Mouse (Mus musculus) heart, adult 11 months (tissue): ENCODE results near the gene St6galnac3.
A peak's percentile ranks its signal among the peaks of the same experiment; 100 is the strongest.

Source experiments
- DNase-seq: peaks from one replicate; pipeline ENCODE4 v3.0.0; 2022

The St6galnac3 gene

DNA sequence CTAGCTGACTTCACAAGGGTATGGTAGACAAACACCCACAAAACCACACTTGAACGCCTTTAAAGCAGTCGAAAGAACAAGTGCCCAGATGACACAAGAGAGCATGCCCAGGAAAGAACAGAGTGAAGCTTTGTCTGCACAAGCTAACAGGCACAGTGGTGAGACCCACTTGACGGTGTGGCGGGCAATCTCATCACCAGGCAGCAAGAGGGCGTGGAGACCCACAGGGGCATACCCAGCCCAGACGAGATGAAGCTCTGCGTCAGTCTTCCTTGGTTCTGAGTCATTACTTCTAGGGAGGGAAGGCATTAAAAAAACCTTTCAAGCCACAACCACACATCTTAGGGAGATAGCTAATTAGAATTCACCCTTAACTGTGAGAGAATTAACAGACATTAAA lies 79.2 kb downstream of the St6galnac3 start:
- no peak for DNase-seq

DNA sequence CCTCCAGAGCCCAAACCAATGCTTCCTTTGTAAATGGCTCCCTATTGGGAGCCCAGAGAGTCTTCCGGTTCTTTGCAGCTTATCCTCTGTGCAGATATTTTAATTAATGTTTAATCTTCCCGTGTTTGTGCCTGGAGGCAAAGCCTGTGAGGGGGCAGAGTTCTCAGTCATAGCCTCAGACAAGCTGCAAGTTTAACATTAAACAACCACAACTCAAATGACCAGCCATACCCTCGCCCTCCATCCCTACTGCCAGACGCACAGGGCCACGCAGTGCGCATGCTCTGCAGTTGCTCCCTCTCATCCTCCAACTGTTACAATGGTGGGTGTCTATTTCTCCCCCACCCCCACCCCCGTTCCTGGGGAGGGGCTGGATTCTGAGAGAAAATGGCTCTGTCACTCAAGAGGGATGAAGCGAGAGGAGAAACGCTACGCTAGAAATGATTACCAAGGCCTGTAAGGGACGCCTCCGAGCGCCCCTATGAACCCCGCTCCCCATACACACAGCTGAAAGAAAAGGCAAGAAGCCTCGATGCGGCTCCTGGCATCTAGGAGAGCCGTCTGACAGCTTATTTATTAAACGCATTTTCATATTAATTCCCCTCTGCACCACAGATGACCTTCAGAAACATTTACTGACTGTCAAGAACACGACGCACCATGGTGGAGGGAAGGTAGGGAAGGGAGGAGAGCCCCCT lies 81.0 kb downstream of the St6galnac3 start:
- DNase-seq: no peak

DNA sequence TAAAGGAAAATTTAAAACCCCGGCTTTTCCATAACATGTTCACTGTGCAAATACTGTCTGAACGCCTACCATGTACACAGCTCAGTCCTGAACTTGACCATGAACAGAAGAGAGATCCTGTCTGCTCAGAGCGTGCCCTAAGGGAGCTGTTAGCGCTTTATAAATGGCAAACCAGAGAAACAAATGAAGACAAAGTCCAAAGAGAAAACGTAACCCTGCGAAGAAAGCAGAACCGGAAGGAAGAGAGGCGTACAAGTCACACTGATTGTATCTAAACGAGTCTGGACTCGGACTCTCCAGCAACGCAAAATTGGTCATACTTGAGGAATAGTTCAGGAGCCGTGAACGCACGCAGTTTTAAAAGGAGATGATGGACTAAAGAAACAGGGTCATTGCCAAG lies 82.1 kb downstream of the St6galnac3 start:
- DNase-seq: no peak

DNA sequence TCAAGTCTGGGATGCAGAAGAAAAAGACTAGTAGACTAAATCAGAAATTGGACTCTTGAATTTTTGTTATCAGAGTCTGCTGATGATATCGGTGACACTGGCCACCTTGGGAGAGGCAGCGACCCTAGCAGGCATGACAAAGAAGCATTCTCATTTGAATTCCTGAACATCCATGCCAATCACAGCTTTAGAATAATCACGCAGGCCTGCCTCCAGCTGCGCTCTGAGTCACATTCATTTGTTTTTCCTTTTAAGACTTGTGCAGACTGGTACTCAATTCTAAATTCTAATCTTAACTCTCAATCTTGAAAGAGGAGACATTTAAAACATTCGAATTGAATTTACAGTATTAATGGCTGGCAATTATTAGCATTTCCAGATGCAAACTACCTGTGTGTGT lies 83.2 kb downstream of the St6galnac3 start:
- DNase-seq: no peak

DNA sequence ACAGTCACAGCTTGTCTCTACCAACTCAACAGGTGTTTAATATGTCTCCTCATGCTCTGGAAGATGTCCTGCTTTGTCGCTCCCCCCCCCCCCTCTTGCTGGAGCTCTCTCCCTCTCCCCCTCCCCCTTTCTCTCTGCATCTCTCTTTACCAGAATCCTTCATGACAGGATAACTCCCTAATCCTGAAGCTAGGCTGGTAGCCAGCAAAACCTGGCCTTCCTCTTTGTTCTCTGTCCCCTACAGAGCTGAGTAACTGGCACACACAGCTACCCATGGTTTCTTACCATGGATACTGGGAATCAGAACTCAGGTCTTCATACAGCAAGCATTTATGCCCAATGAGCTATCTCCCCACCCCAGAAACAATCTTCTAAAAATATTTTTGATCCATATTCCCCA lies 87.6 kb downstream of the St6galnac3 start:
- no peak for DNase-seq

DNA sequence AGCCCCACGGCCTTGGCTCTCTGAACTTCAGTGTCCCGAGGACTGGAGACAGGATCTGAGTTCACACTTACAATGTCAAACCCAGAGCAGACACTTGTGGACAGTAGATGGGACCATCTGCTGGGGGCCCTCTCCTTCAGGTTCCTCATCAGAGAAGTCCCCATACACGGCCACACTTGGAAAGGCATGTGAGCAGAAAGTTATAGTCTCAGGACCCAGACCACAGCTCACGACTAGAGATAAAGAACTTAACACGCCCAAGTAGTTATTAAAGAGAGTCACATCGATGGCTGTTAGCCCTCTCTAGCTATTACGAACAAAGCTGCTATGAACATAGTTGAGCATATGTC lies 88.2 kb downstream of the St6galnac3 start:
- DNase-seq: no peak

DNA sequence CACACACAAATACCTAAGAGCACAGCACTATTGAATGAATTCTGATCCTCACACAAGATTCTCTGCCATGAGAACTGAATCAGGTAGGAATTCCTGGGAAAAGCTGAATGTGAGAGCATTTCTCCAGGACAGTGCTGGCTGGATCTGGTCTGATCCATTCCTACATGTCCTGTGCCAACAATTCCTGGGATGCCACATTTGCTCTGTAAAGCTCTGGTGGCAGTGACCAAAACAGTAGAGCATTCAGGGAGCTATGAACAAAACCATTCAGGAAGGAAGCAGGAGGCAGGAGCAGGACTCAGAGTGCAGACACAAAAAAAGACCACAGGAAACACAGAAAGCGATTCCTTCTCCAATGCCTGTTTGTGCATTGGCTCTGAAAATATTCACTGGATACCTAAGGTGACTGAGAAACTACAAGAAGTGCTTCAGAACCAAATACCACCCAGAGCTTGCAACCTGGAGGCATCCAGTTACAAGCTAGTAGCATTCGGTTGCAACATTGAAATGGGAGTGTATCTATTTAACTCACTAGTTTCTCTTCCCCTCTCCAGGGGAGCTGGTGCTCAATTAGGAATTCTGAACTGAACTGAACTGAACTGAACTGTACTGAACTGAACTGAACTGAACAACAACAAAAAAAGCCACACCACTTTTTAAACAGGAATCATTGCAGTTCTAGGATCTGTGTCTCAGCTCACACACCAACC lies 88.7 kb downstream of the St6galnac3 start:
- no peak for DNase-seq

DNA sequence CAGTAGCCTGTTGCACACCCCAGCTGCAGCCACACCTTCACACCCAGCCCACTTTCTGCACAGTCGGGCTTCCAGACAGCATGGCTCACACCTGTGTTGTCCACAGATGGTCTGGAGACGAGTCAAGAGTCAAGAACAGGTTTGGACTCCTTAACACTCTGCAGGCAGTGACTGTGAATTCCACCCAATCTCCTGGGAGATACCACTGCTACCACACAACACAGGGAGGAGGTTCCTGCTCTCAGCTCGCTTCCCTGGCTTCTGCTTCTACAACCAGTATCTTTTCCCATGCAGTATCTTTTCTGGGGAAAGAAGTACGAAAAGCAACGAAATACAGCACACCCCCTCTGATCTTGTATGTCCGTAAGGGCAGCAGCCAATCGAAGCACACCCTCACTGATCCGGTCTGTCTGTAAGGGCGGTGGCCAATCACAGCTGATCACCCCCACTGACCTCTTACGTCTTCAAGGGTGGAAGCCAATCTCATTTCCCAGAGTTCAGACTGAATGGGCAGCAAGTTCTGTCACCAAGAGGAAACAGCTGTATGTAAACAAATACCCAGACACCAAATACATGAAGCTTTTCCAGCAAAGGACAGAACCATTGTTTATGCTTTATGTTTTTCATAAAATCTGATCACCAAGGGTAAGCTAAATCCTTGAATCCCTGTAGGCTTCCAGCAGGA lies 92.8 kb downstream of the St6galnac3 start:
- peak; percentile 90 for DNase-seq

DNA sequence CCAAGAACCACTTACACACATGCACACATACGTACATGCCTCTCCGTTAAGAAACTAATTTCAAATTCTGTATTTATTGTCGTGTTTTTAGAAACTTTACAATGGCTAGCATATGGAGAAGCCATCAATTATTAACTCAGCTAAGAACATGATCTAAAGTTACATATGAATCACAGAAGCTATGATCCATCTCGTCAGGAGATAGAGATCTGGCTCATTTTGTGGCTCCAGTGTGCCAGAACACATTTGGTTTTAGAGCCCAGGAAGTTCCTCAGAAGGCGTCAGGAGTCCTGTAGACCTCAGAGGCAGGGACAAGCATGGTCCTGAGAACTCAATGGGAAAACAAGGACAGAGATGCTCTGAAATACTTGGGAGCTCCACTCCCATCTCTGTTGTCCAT lies 98.7 kb downstream of the St6galnac3 start:
- no peak for DNase-seq

DNA sequence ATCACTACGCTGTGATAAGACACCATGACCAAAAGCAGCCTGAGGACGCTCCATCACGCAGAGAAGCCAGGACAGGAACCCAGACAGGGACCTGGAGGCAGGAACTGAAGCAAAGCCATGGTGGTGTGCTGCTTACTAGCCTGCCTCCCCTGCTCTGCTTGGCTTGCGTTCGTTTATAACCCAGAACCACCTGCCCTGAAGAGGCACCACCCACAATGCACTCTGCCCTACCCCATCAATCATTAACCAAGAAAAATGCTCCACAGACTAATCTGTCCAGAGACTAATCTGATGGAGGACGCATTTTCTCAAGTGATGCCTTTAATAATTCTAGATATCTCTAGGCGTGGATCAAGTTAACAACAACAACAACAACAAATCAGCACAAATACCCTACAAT lies 106.0 kb downstream of the St6galnac3 start:
- no peak for DNase-seq

DNA sequence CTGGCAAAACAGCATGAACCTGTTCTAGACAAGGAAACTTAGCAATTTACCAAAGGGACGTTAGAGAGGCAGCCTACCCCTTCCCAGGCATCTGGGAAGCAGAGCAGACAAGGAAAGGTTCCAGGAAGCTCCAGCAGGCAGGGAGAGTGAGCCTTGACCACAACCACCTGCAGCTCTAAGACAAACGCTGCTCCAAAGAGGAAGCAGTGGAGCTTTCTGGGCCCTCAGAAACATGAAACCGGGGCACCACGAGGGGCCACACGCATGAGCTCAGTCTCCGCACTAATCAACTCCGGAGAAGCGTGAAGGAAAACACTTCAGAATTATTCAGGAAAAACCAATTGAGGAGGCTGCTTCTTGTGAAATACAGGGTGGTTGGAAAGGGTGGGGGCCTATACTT lies 108.1 kb downstream of the St6galnac3 start:
- DNase-seq: no peak

DNA sequence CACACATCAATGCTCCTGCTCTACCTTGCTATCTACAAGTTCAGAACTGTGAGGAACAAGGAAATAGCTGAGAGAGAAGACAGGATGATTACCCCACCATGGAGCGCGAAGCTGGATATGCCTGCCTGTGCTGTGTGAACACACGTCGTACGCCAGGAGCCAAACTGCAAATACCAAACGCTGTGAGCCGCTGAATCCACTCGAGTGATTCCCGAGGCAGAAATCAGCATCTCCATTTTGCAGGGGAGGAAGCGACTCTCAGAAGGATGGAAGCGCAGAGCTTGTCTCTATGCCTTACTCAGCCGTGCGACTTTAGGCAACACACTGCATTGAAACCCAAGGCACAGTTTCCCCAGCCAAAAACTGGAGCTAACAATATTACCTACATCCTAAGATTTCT lies 114.7 kb downstream of the St6galnac3 start:
- no peak for DNase-seq

DNA sequence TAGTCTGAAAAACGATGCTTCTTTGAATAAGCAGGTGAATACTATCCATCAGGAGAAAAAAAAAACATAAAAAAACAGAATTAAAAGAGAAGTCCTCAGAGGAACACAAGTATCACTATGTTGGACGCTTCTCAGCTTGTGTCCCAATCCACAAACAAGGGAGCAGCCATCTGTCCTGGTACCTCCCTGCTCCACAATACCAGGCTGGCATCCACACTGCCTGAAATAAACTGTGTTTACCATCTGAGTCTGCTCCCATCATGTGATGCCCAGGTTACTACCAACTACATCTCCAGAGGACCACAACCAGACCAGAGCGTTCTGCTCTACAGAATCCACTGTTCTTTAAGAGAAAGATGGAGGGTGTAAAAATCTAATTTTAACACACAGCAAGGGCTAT lies 118.6 kb downstream of the St6galnac3 start:
- no peak for DNase-seq

DNA sequence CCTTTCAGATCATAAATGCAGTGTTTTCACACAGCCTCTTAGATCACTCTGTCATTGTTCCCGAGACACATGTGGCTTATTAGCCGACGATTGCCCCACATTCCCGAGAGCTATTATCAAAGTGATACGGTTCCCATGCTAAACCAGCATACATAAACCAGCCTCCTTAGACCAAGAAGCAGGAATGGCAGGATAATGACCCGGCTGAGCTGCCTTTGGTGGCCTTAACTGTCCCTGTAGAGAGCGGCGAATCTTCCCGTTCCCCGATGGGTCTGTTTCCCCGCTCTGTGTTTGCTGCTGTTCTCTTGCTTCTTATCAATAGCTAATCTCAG lies 119.2 kb downstream of the St6galnac3 start:
- no peak for DNase-seq

DNA sequence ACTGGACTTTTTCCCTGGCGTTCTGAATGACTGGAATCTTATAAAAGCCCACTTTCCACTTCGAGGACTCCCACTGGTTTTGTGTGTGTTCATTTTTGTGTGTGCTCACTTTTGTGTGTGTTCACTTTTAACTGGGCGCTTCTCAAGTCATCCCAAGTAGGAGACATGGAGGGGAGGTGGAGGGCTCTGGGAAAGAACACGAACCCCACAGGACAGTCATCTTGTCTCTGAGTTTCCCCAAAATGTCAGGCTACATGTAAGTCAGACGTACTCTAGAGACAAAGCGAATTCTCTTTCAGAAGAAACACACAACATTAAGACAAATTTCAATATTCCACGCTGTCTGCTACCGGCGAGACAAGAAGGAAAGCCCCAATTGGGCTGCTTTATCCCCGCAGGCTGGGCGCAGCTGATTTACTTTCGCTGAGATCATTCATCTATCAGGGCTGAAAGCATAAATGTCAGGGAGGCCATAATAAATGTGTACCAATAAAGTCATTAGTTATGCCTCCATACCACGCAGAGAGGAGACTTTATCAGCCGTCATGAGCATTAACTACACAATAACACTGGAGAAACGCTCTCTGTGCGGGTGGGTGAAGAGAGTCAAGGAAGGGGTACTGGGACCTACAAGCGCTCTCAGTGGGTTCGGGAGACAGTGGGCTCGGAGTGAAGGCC lies 119.7 kb downstream of the St6galnac3 start:
- no peak for DNase-seq

DNA sequence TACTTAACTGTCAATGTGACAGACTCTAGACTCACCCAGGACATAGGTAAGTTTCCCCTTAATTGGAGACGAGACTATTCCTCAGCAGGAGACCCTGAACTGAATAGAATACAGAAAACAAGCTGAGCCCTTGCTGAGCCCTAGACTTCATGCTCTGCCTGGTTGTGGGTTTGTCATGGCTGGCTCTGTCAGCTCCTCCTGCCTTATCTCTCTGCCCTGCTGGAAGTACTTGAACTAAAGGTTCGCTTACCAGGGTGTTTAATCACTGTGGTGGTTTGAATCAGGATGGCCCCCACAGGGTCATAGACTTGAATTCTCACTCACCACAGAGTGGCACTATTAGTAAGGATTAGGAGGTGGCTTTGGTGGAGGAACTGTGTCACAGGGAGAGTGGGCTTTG lies 125.8 kb downstream of the St6galnac3 start:
- DNase-seq: no peak

DNA sequence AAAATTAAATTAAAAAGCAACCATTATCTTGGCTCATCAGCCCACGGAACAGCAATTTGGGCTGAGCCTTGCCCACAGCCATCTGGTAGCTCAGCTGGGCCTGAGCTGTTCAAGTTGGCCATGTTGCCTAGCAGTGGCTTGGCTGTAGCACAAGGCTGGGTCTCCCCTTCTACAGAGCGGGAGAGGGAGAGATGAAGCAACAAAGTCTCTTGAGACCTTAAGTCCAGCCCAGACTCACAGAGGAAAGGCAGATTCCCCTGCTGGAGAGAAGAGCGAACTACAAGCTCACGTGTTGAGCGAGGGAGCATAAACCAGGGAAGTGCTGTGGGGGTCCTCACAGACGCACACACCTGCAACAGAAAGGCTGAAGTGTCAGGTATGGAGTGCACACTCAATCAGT lies 126.3 kb downstream of the St6galnac3 start:
- no peak for DNase-seq

DNA sequence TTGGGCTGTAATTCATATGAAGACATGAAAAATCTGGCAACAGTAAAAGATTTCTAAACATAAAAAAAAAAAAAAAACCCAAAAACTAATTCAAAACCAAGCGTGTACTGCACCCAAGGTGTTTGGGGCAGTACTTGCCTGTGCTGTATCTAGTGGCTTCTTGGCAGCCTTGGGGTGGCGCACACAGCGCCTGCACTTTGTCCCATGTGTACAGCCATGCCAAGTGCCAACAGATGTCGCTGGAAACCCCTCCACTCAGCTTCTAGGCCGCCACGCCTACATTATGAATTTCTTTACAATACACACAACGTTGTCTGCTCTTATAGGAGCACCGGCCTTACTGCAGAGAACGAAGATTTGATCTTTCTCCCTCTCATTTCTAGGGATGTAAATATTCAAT lies 130.4 kb downstream of the St6galnac3 start:
- no peak for DNase-seq

DNA sequence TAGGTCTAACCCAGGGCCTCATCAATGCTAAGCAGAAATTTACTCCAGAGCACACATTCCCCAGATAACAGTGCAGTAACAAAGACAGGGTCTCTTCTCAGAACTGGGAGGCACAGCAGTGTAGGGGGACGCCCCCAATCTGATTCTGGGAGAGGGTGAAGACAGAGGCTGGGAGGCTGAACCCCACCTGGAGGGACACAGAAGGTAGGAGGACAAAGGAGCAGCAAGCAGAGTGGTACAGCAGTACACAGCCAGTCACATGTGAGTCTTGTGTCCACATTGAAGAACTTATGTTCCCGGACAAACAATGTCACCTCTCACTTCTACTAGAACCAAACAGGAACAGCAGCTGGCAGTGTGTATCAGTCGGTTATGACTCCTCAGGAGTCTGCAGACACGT lies 131.0 kb downstream of the St6galnac3 start:
- no peak for DNase-seq

DNA sequence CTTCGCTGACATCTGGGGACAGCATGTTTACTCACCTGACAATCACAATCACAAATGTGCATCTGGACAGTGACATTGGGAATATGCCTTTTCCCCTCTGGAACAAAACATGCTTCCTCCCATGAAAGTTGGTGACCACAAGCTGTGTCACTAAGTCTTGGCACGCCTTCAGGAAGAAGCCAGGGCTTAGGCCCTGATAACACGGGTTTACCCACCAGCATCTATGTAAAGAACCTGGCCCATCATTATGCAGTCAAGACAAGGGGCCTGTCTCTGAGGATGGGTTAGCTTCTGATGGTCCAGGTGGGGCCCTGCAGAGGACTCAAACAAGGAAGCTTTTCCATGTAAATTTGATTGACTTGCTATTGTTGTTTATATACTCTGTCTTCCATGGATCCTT lies 131.9 kb downstream of the St6galnac3 start:
- no peak for DNase-seq

DNA sequence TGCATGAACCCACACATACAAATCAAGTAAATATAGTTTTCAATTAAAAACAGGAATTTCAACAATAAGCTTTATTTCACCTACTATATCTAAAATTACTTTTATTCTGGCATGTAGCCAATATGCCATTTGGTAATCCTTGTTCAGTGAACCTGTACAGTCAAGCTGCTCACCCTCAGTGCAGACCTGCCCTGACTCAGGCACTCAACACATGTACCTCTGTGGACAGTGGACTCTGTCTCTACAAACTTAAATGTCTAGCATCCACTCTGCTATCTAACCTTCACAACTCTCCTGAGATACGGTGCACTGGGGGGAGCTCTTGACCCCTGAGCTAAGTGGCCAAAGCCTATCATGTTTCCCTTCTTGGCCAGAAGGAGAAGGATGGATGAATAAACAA lies 137.4 kb downstream of the St6galnac3 start:
- DNase-seq: no peak

DNA sequence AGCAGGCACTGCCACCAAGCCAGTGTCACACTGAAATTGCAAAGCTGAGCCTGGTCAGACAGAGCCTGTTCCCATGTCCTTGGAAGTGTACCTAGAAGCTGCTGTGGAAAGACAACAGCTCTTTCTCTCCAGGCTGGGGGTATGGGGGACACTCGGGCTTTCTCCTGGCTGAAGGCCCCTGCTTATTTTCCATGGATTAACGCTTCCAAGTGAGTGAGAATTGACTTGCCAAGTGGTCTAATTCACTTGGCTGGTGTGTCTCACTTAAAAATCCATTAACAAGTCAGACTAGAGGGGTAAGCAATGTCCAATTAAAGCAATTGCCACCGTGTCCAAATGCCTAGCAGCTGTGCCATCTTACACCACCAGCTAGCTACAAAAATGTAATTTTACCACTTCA lies 140.1 kb downstream of the St6galnac3 start:
- no peak for DNase-seq

DNA sequence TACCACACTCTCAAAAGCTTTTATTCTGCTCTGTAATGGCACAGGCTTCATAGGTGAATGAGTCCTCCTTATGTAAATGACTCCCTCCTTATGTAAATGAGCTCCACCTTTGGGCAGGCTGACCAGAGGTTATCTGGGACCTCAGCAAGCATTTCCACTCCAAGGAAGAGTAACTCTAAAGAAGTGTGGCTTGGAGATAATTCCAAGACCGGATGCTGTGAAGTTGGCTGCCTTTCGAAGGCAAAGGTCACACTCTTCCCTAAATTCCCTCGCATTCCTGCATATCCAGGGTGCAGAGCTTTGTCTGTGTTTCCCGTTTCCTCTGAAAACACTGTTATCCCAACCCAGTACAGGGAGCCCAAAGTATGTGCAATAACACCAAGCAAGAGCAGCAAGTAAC lies 142.9 kb downstream of the St6galnac3 start:
- no peak for DNase-seq

DNA sequence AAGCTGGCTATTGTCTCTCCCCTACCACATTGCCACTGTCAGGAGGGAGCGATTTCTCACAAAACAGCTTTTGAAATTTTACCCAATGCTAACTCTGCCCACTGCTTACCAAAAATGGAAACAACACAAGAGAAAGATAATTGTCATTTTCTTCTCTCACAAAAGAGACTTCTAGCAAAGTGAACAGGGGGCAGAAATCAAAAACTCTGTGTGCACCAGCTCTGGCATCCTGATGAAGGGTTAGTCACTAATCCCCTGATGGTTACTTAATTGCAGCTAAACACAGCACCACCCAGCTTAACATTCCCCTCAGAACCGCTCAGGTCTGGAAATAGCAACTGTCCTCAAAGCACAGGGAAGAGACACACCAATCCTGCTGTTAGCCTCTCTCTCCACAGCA lies 144.3 kb downstream of the St6galnac3 start:
- no peak for DNase-seq
